Mouse (Mus musculus) hindbrain, embryonic 14.5 days (tissue): ENCODE results near the gene Fosb. TPM values are rescaled to one million over a fixed set of nuclear protein-coding genes. Genes with fewer than 3 reads are reported as not detected.

ENCODE experiments used
- ATAC-seq: fragments of 200-750 bp; cut with Nextera tagmentation; 2 replicates; pipeline ENCODE4 v1.8.0; 2017; ENCODE audit warnings: moderate number of reproducible peaks, mild to moderate bottlenecking, moderate TSS enrichment, moderate library complexity; ENCODE audit not compliant: low FRiP score
- DNase-seq: peaks from one replicate; pipeline ENCODE4 v3.0.0-alpha.2; 2015; ENCODE audit warnings: low spot score
- H3K27ac ChIP-seq: fragments of 300-500 bp; sonication (generic); 2 replicates; pipeline ENCODE4 v1.5.1; 2014; ENCODE audit warnings: mild to moderate bottlenecking, moderate library complexity
- H3K27me3 ChIP-seq: fragments of 300-500 bp; sonication (generic); 2 replicates; pipeline ENCODE4 v1.6.1; 2014; ENCODE audit warnings: mild to moderate bottlenecking, low read length, mixed read lengths; ENCODE audit not compliant: control insufficient read depth, insufficient read depth
- H3K36me3 ChIP-seq: fragments of 300-500 bp; sonication (generic); replicated peaks from 2 replicates; pipeline ENCODE4 v1.6.1; 2014; ENCODE audit not compliant: control insufficient read depth, insufficient read depth
- H3K4me1 ChIP-seq: fragments of 300-500 bp; sonication (generic); replicated peaks from 2 replicates; pipeline ENCODE4 v1.6.1; 2014; ENCODE audit warnings: antibody characterized with exemption, low read length, mixed read lengths; ENCODE audit not compliant: control insufficient read depth, insufficient read depth
- H3K4me2 ChIP-seq: fragments of 300-500 bp; sonication (generic); replicated peaks from 2 replicates; pipeline ENCODE4 v1.6.1; 2014; ENCODE audit warnings: mild to moderate bottlenecking, moderate library complexity
- H3K4me3 ChIP-seq: fragments of 300-500 bp; sonication (generic); replicated peaks from 2 replicates; pipeline ENCODE4 v1.5.1; 2014; ENCODE audit warnings: mild to moderate bottlenecking, low read length
- H3K9ac ChIP-seq: fragments of 300-500 bp; sonication (generic); 2 replicates; pipeline ENCODE4 v1.6.1; 2014
- H3K9me3 ChIP-seq: fragments of 300-500 bp; sonication (generic); 2 replicates; pipeline ENCODE4 v1.6.1; 2016; ENCODE audit warnings: low read length; ENCODE audit not compliant: control insufficient read depth
- WGBS: fragments of 180-500 bp; shearing (Covaris S2); extraction: QIAGEN DNeasy Blood & Tissue Kit; methylation state at CpG from one replicate; pipeline ENCODE4 v1.1.7; 2014; 5-methylcytosine and 5-hydroxymethylcytosine counted together
- polyA plus RNA-seq: library from polyadenylated mRNA; unstranded; fragments of >200 nt; fragmentation: Nextera tagmentation; extraction: Ambion mirVana; gene quantifications from 2 replicates; pipeline ENCODE4 v1.2.1, GENCODE M21; 2014

Gene Fosb
- polyA plus RNA-seq, 1 experiment from 2014 or later = 0.12 TPM

DNA sequence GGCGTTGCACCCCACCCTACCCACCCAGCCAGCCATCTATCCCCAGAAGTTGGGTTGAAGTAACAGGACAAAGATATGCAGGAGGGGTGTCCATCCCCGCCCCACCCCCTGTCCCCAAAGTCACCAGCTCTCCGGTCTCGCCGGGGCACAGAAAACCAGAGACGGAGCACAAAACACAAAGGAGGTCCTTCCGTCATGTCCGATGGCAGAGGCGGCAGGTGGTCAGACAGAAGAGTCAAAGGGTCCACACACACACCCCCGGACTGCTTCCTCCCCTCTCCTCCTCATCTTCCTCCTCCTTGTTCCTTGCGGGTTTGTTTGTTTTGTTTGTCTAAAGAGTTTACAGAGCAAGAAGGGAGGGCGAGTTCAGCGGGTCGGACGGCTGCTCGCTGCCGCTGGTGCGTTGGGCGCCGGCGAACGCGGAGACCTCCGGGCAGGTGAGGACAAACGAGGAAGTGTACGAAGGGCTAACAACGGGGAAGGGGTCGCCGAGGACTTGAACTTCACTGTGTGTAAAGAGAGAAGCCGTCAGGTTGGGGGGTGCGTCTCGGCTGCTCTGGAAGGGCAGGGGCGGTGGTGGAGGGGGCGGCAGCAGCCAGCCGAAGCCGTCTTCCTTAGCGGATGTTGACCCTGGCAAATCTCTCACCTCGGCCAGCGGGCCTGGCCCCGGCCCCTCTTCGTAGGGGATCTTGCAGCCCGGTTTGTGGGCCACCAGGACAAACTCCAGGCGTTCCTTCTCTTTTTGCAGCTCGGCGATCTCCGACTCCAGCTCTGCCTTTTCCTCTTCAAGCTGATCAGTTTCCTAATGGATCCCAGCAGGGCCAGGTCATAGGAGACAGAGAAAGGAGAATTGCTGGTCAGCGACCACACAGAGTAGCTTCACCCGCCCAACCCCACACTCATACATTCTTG is 5.1 kb downstream of the Fosb start:
- Histone ChIP-seq H3K36me3 (no peaks in the 10 kb centered on the region), H3K27ac (no peak overlapping the region), H3K27me3 (peaks cover 62% of the 10 kb centered on the region), H3K4me1 (peaks cover 21% of the 10 kb centered on the region), H3K9me3 (no peaks in the 10 kb centered on the region), H3K4me2 (peak overlapping the region; percentile 46), H3K9ac (peak overlapping the region; percentile 41), H3K4me3 (peak overlapping the region; percentile 28)
- 2% methylated on average over 48 of the region's 48 CpGs for WGBS
- DNase-seq (no peak), ATAC-seq (no peak)

DNA sequence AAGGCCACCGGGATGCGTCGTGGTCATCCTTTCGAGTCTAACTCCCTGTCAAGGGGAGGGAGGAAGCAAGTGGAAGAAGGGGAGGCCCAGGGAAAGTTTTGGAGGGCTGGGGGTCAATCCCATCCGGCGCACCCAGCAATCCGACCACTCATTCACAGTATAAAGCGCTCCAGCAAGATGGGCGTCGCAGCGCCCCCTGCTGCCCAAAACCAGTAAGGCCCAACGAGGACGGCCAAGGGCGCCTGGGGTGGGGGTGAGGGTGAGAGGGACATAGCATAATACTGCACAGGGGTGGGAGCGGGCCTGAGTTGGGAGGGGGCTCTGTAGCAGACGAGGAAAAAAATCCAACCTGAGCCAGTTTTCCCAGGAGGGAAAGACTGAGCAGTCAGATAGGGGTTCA is 6.1 kb downstream of the Fosb start:
- 1% methylated on average over 16 of the region's 16 CpGs for WGBS
- Histone ChIP-seq H3K27ac (no peak overlapping the region), H3K4me2 (peak overlapping the region; percentile 46), H3K9ac (no peak overlapping the region), H3K36me3 (no peaks in the 10 kb centered on the region), H3K4me1 (peaks cover 12% of the 10 kb centered on the region), H3K9me3 (no peaks in the 10 kb centered on the region), H3K4me3 (0 out of 2 replicates have a peak overlapping the region, but pooled peaks have one; percentile 28), H3K27me3 (peaks cover 62% of the 10 kb centered on the region)
- ATAC-seq = no peak
- DNase-seq = peak; percentile 69

DNA sequence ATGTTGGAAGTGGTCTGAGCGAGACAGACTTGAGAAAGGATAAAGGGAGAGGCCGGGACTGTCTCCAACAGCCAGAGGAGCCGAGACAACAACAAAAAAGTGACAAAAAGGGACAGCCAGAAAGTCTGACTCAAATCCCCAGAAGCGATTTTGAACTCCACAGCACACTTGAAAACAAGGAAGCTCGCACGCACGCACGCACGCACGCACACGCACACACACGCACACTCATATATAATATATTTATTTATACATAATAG is 6.9 kb downstream of the Fosb start:
- ATAC-seq = no peak
- peaks cover 11% of the 10 kb centered on the region for H3K4me1 ChIP-seq
- WGBS = 82% methylated on average over 12 of the region's 12 CpGs
- DNase-seq = no peak
- H3K9me3 ChIP-seq = no peaks in the 10 kb centered on the region
- H3K27ac ChIP-seq = no peak overlapping the region
- H3K36me3 ChIP-seq = no peaks in the 10 kb centered on the region
- no peak overlapping the region for H3K9ac ChIP-seq
- H3K4me2 ChIP-seq = no peak overlapping the region
- H3K4me3 ChIP-seq = no peak overlapping the region
- peaks cover 62% of the 10 kb centered on the region for H3K27me3 ChIP-seq

DNA sequence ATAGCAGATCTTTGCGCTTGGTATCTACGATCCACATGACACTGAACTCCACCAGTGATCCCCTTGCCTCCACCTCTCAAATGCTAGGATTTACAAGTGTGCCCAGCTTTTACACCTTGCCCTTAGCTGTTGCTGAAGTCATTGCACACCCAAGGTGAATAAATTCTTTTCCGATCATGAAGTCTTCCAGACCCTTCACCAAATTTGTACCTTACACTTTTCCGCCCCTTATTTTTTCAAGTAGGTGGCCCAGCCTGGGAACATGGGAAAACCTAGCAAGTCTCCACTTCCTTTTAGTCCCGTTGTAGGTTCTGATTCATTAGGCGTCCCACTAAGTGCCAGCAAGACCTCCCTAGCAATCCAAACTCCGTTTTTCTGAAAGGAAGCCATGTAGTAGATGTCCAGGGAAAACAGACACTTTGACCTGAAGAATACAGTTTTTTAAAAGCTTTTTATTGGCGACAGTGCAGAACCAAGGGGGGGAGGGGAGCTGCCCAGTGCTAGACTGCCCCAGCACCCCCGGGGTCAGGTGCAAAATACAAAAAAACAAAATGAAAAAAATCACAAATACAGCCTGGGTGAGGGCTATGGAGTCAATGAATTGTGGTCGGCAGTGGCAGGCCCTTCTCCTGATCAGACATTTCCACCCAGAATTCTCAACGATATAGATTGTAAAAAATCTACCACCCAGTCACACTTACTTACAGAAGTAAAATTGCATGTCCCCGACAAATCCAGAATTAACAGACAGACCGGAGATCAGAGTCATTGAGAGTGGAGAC is 7.4 kb downstream of the Fosb start:
- Histone ChIP-seq H3K27ac (no peak overlapping the region), H3K4me1 (peaks cover 6% of the 10 kb centered on the region), H3K4me2 (peak overlapping the region; percentile 77), H3K4me3 (no peak overlapping the region), H3K27me3 (peaks cover 62% of the 10 kb centered on the region), H3K9me3 (no peaks in the 10 kb centered on the region), H3K36me3 (no peaks in the 10 kb centered on the region), H3K9ac (0 out of 2 replicates have a peak overlapping the region, but pooled peaks have one; percentile 60)
- DNase-seq (no peak), ATAC-seq (no peak)
- WGBS = 53% methylated on average over 13 of the region's 13 CpGs

DNA sequence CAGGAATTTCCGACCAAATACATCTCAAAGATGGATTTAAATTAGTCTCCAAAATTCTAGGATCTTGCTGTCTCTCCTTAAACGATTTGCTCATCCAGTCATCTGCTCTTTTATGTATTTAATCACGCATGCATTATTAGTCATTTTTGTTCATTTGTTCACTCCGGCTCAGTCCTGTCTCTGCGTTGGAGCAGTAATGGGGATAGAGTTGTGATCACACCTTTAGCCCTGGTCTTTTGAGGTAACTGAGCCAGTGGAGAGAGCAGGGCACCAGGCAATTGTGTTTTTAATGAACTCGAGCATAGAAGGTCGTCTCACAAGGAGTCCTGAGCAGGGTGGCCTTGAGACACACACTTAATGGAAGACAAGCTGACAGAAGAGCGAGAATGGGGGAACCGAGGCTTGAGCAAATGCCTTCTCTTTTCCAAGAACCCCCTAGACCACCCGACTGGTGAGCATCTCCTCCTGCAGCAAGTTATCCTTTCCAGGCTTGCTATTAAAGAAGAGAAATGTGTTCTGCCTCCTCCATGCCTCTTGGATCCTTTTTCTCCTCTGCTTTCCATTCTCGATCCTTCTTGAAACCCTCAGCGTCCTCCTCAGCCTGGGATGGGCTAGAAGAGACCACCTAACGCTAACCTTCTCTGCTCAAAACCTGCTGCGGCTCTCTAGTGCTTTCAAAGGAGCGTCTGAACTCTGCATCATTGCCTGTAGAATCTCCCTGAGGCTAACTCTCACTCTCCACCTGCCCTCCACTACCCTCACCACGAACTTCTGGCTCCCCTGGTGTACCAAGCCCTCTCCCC is 8.2 kb downstream of the Fosb start:
- no peak for DNase-seq
- H3K27me3 ChIP-seq = peaks cover 54% of the 10 kb centered on the region
- no peak overlapping the region for H3K27ac ChIP-seq

DNA sequence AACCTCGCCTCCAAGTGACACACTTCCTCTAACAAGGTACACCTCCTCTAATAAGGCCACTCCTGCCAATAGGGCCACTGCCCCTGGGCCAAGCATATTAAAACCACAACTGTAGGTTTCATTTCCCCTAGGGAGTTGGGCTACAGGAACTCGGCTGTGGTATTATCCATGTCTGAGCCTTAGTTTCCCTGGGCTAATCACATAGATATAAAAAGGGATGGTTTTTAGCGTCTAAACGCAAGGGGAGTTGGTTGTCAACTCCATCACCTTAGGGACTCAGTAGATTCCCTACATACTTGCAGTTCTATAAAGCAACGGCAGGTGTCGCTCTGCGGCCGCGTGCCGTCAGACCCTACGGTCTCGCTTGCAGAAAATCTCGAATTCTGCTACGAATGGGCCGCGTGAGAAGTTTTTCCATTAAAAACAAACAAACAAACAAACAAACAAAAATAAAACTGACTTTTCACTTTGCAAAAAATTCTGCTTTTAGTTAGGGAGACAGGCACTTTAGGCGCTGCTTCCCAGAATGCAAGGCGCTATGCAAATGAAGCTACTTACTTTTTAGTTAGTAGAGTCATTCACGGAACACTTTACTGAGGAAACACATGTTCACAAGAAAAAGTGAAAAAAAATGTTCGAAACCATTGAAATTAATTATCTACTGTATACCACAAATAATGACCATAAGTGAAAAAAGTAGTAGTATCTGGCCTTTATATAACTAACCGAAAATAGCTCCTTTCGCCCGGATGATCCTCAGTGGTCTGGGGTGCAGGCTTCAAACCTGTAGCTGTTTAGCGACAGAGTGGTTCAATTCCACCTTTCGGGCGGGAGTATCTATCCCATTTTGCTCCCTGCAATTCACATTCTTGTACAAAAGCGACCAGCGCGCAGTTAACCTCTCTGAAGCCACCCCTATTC is 9.1 kb downstream of the Fosb start:
- peak; percentile 82 for ATAC-seq
- WGBS = under 1% methylated on average over 29 of the region's 29 CpGs
- Histone ChIP-seq H3K4me3 (peak overlapping the region; percentile 42), H3K9ac (peak overlapping the region; percentile 60), H3K27ac (no peak overlapping the region), H3K27me3 (peaks cover 45% of the 10 kb centered on the region), H3K9me3 (no peaks in the 10 kb centered on the region), H3K4me2 (peak overlapping the region; percentile 77), H3K36me3 (no peaks in the 10 kb centered on the region), H3K4me1 (peaks cover 6% of the 10 kb centered on the region)
- DNase-seq = peak; percentile 94

More for the DNA sequence above, 8.2 kb downstream of the Fosb start:
- H3K4me2 ChIP-seq = peak overlapping the region; percentile 77
- H3K4me1 ChIP-seq = peaks cover 6% of the 10 kb centered on the region
- peak overlapping the region; percentile 42 for H3K4me3 ChIP-seq
- WGBS = 8% methylated on average over 16 of the region's 16 CpGs
- H3K9ac ChIP-seq = peak overlapping the region; percentile 60
- no peaks in the 10 kb centered on the region for H3K9me3 ChIP-seq
- no peaks in the 10 kb centered on the region for H3K36me3 ChIP-seq
- no peak for ATAC-seq

DNA sequence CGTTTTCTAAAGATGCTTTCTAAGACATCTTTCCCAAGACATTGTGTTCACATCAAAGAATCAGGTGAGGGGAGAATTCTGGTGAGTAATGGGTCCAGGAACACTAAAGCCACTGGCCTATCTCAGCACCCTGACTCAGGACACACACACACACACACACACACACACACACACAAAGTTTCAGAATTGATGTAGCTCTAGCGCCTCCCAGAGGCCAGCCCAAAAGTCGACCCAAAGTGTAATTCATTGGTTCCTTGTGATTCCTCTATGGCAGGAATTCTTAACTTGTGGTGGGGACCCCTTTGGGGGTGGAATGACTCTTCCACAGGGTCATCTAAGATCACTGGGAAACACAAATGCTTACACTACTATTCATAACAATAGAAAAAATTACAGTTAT is 10.7 kb downstream of the Fosb start:
- WGBS = 26% methylated on average over 3 of the region's 3 CpGs
- H3K9ac ChIP-seq = no peak overlapping the region
- no peaks in the 10 kb centered on the region for H3K9me3 ChIP-seq
- peaks cover 30% of the 10 kb centered on the region for H3K27me3 ChIP-seq
- DNase-seq = peak; percentile 70
- no peak overlapping the region for H3K27ac ChIP-seq
- no peaks in the 10 kb centered on the region; the same call in 1 of the 2 replicates for H3K4me1 ChIP-seq
- no peak overlapping the region for H3K4me2 ChIP-seq
- peaks cover 8% of the 10 kb centered on the region for H3K36me3 ChIP-seq
- ATAC-seq = no peak
- no peak overlapping the region for H3K4me3 ChIP-seq

DNA sequence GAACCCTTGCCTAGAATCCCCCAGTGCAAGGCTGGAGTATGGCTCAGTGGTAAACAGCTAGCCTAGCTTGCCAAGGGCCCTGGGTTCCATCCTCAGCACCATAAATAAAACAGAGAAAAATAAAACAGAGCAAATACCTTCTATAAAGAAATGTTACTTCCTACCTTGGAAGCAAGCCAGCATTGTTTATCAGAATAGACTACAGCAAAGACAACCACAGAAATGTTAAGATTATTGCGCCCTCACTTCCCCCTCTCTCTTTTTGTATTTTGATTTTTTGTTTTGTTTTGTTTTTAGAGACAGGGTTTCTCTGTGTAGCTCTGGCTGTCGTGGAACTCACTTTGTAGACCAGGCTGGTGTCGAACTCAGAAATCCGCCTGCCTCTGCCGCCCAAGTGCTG is 12.1 kb downstream of the Fosb start:
- Histone ChIP-seq H3K4me1 (no peaks in the 10 kb centered on the region; the same call in 1 of the 2 replicates), H3K27me3 (peaks cover 16% of the 10 kb centered on the region), H3K9ac (no peak overlapping the region), H3K4me3 (no peak overlapping the region), H3K27ac (no peak overlapping the region), H3K4me2 (no peak overlapping the region), H3K9me3 (no peaks in the 10 kb centered on the region), H3K36me3 (peaks cover 21% of the 10 kb centered on the region)
- DNase-seq = no peak
- ATAC-seq = no peak
- WGBS = 93% methylated on average over 5 of the region's 5 CpGs
